Mouse (Mus musculus): ENCODE measurements around the gene Cdpf1.

- TF ChIP-seq CTCF (IDR thresholded peaks at IDR 0.05; ENCODE audit: control insufficient read depth, insufficient read depth, insufficient read length) (no peak), USF1 (IDR thresholded peaks at IDR 0.05; ENCODE audit: low read depth) (no peak), MAX (IDR thresholded peaks at IDR 0.05) (no peak), MYOD1 (IDR thresholded peaks at IDR 0.05; ENCODE audit: control insufficient read depth, insufficient read length, low read depth) (no peak), CEBPB (IDR thresholded peaks at IDR 0.05; ENCODE audit: low read depth) (no peak), MYOG (IDR thresholded peaks at IDR 0.05; ENCODE audit: control insufficient read depth, extremely low read depth, insufficient read length) (no peak)
Measured at GRCm38 (mm10) chr15:85766677-85767076, 44.8 kb downstream of the Cdpf1 start.

All from C2C12 (cell line).